Mouse (Mus musculus) midbrain, embryonic 11.5 days (tissue): ENCODE measurements at regions not wholly inside any gene's neighbourhood (a gene's known extent, or its start where the extent isn't known, plus 50 kb on each side); places are given as distances from the start of the nearest gene placed in this dataset.

Source experiments
- ATAC-seq: fragments of 200-750 bp; cut with Nextera tagmentation; 2 replicates; pipeline ENCODE4 v1.8.0; 2017; ENCODE audit warnings: moderate TSS enrichment, moderate library complexity; ENCODE audit not compliant: low FRiP score
- DNase-seq: peaks from one replicate; pipeline ENCODE4 v3.0.0; 2015; ENCODE audit warnings: low spot score; ENCODE audit errors: missing footprints
- H3K27ac ChIP-seq: fragments of 300-500 bp; sonication (generic); 2 replicates; pipeline ENCODE4 v1.5.1; 2014; ENCODE audit warnings: low read depth, low read length
- H3K27me3 ChIP-seq: fragments of 300-500 bp; sonication (generic); 2 replicates; pipeline ENCODE4 v1.6.1; 2014; ENCODE audit warnings: mild to moderate bottlenecking, low read length, moderate library complexity, mixed read lengths; ENCODE audit not compliant: control insufficient read depth, insufficient read depth
- H3K36me3 ChIP-seq: fragments of 300-500 bp; sonication (generic); 2 replicates; pipeline ENCODE4 v1.6.1; 2014; ENCODE audit warnings: mild to moderate bottlenecking, low read length, moderate library complexity, mixed read lengths; ENCODE audit not compliant: control insufficient read depth, insufficient read depth
- H3K4me1 ChIP-seq: fragments of 300-500 bp; sonication (generic); 2 replicates; pipeline ENCODE4 v1.6.1; 2014; ENCODE audit warnings: low read length; ENCODE audit not compliant: control insufficient read depth, insufficient read depth
- H3K4me2 ChIP-seq: fragments of 300-500 bp; sonication (generic); 2 replicates; pipeline ENCODE4 v1.6.1; 2014; ENCODE audit warnings: mild to moderate bottlenecking, moderate library complexity
- H3K4me3 ChIP-seq: fragments of 300-500 bp; sonication (generic); 2 replicates; pipeline ENCODE4 v1.5.1; 2014; ENCODE audit warnings: low read depth, low read length
- H3K9ac ChIP-seq: fragments of 300-500 bp; sonication (generic); 2 replicates; pipeline ENCODE4 v1.6.1; 2014; ENCODE audit warnings: low read length
- H3K9me3 ChIP-seq: fragments of 300-500 bp; sonication (generic); 2 replicates; pipeline ENCODE4 v1.6.1; 2016; ENCODE audit warnings: low read length; ENCODE audit not compliant: control insufficient read depth
- WGBS: fragments of 180-500 bp; shearing (Covaris S2); extraction: QIAGEN DNeasy Blood & Tissue Kit; methylation state at CpG from one replicate; pipeline ENCODE4 v1.1.7; 2014; 5-methylcytosine and 5-hydroxymethylcytosine counted together

- Histone ChIP-seq H3K36me3 (no peaks in the 10 kb centered on the region), H3K9me3 (no peaks in the 10 kb centered on the region), H3K27me3 (peaks cover 54% of the 10 kb centered on the region), H3K4me3 (no peak overlapping the region; the same call in 1 of the 2 replicates), H3K4me2 (peak overlapping the region; percentile 42), H3K27ac (no peak overlapping the region), H3K9ac (no peak overlapping the region), H3K4me1 (peaks cover 15% of the 10 kb centered on the region)
- 6% methylated on average over 24 of the region's 24 CpGs for WGBS
- peak; percentile 94 for DNase-seq
- ATAC-seq: no peak
These were observed 82.5 kb downstream of the Kcnrg start for GRCm38 (mm10) chr14:61689776-61690175.

GRCm38 (mm10) chr14:61691785-61692372 is 84.6 kb downstream of the Kcnrg start:
- H3K27me3 ChIP-seq: peaks cover 35% of the 10 kb centered on the region
- H3K27ac ChIP-seq: no peak overlapping the region
- H3K36me3 ChIP-seq: no peaks in the 10 kb centered on the region
- no peaks in the 10 kb centered on the region for H3K9me3 ChIP-seq
- peaks cover 6% of the 10 kb centered on the region for H3K4me1 ChIP-seq
- 88% methylated on average over 6 of the region's 6 CpGs for WGBS
- ATAC-seq: no peak
- no peak overlapping the region for H3K4me2 ChIP-seq
- H3K9ac ChIP-seq: no peak overlapping the region
- no peak overlapping the region for H3K4me3 ChIP-seq
- DNase-seq: no peak

- peaks cover 16% of the 10 kb centered on the region for H3K27me3 ChIP-seq
- no peak overlapping the region for H3K4me3 ChIP-seq
- H3K9ac ChIP-seq: no peak overlapping the region
- ATAC-seq (no peak), DNase-seq (no peak)
- no peaks in the 10 kb centered on the region for H3K4me1 ChIP-seq
- H3K9me3 ChIP-seq: no peaks in the 10 kb centered on the region
- no peaks in the 10 kb centered on the region for H3K36me3 ChIP-seq
- WGBS: 92% methylated on average over 3 of the region's 3 CpGs
- no peak overlapping the region for H3K27ac ChIP-seq
- no peak overlapping the region for H3K4me2 ChIP-seq
These were observed 87.5 kb downstream of the Kcnrg start for GRCm38 (mm10) chr14:61694796-61695195.

- 53% methylated on average over 7 of the region's 7 CpGs for WGBS
- Histone ChIP-seq H3K4me2 (no peak overlapping the region), H3K9me3 (no peaks in the 10 kb centered on the region), H3K9ac (no peak overlapping the region), H3K4me3 (no peak overlapping the region), H3K4me1 (no peaks in the 10 kb centered on the region), H3K27me3 (peaks cover under 1% of the 10 kb centered on the region), H3K27ac (no peak overlapping the region), H3K36me3 (no peaks in the 10 kb centered on the region)
- ATAC-seq (no peak), DNase-seq (no peak)
These were observed 89.1 kb downstream of the Kcnrg start for GRCm38 (mm10) chr14:61696290-61696842.

GRCm38 (mm10) chr14:61696886-61697554 is 89.8 kb downstream of the Kcnrg start:
- no peaks in the 10 kb centered on the region for H3K4me1 ChIP-seq
- ATAC-seq: no peak
- no peaks in the 10 kb centered on the region for H3K36me3 ChIP-seq
- H3K9ac ChIP-seq: no peak overlapping the region
- no peaks in the 10 kb centered on the region for H3K27me3 ChIP-seq
- no peak overlapping the region for H3K4me2 ChIP-seq
- H3K4me3 ChIP-seq: no peak overlapping the region
- no peak for DNase-seq
- no peak overlapping the region for H3K27ac ChIP-seq
- H3K9me3 ChIP-seq: no peaks in the 10 kb centered on the region
- 83% methylated on average over 13 of the region's 13 CpGs for WGBS

GRCm38 (mm10) chr14:61697704-61698103 is 90.4 kb downstream of the Kcnrg start:
- 79% methylated on average over 10 of the region's 10 CpGs for WGBS
- H3K27ac ChIP-seq: no peak overlapping the region
- DNase-seq: no peak
- no peaks in the 10 kb centered on the region for H3K9me3 ChIP-seq
- no peak overlapping the region for H3K4me3 ChIP-seq
- no peak overlapping the region for H3K9ac ChIP-seq
- H3K36me3 ChIP-seq: no peaks in the 10 kb centered on the region
- no peak overlapping the region for H3K4me2 ChIP-seq
- H3K4me1 ChIP-seq: no peaks in the 10 kb centered on the region
- ATAC-seq: no peak
- H3K27me3 ChIP-seq: no peaks in the 10 kb centered on the region

GRCm38 (mm10) chr14:61698358-61699055 is 91.2 kb downstream of the Kcnrg start:
- WGBS: 70% methylated on average over 12 of the region's 12 CpGs
- H3K9me3 ChIP-seq: no peaks in the 10 kb centered on the region
- ATAC-seq (no peak), DNase-seq (no peak)
- no peak overlapping the region for H3K4me3 ChIP-seq
- no peak overlapping the region for H3K4me2 ChIP-seq
- no peak overlapping the region for H3K9ac ChIP-seq
- H3K4me1 ChIP-seq: no peaks in the 10 kb centered on the region
- no peak overlapping the region for H3K27ac ChIP-seq
- no peaks in the 10 kb centered on the region for H3K36me3 ChIP-seq
- no peaks in the 10 kb centered on the region for H3K27me3 ChIP-seq

GRCm38 (mm10) chr14:61699638-61700037 is 92.4 kb downstream of the Kcnrg start:
- ATAC-seq (no peak), DNase-seq (no peak)
- Histone ChIP-seq H3K27ac (no peak overlapping the region), H3K4me1 (no peaks in the 10 kb centered on the region), H3K9me3 (no peaks in the 10 kb centered on the region), H3K4me3 (no peak overlapping the region), H3K4me2 (no peak overlapping the region), H3K9ac (no peak overlapping the region), H3K36me3 (no peaks in the 10 kb centered on the region), H3K27me3 (no peaks in the 10 kb centered on the region)
- 87% methylated on average over 7 of the region's 7 CpGs for WGBS

- no peaks in the 10 kb centered on the region for H3K27me3 ChIP-seq
- H3K4me1 ChIP-seq: no peaks in the 10 kb centered on the region
- DNase-seq (no peak), ATAC-seq (no peak)
- no peaks in the 10 kb centered on the region for H3K9me3 ChIP-seq
- H3K9ac ChIP-seq: no peak overlapping the region
- H3K4me2 ChIP-seq: no peak overlapping the region
- WGBS: 87% methylated on average over 10 of the region's 10 CpGs
- no peak overlapping the region for H3K27ac ChIP-seq
- no peak overlapping the region for H3K4me3 ChIP-seq
- H3K36me3 ChIP-seq: no peaks in the 10 kb centered on the region
These were observed 93.9 kb downstream of the Kcnrg start for GRCm38 (mm10) chr14:61701131-61701530.
